Mouse (Mus musculus) liver, embryonic 14.5 days (tissue): Measurements from ENCODE around the gene Flrt1. TPM values are rescaled to one million over a fixed set of nuclear protein-coding genes. Genes with fewer than 3 reads are reported as not detected.

Experiments
- ATAC-seq: fragments of 200-750 bp; cut with Nextera tagmentation; 2 replicates; pipeline ENCODE4 v1.8.0; 2017; ENCODE audit warnings: moderate number of reproducible peaks, mild to moderate bottlenecking, moderate library complexity; ENCODE audit not compliant: insufficient read depth
- DNase-seq, 3 experiments: peaks; one replicate each; pipeline ENCODE4 v3.0.0-alpha.2; 2012 to 2013; ENCODE audit warnings: low read depth in 3 of 3, low spot score in 3 of 3
- H3K27ac ChIP-seq: fragments of 300-500 bp; sonication (generic); 2 replicates; pipeline ENCODE4 v1.5.1; 2014; ENCODE audit warnings: moderate library complexity, mild to moderate bottlenecking, control low read depth, inconsistent platforms
- H3K27me3 ChIP-seq: fragments of 300-500 bp; sonication (generic); 2 replicates; pipeline ENCODE4 v1.6.1; 2014; ENCODE audit warnings: mild to moderate bottlenecking, low read length, moderate library complexity; ENCODE audit not compliant: control insufficient read depth, insufficient read depth
- H3K36me3 ChIP-seq: fragments of 300-500 bp; sonication (generic); replicated peaks from 2 replicates; pipeline ENCODE4 v1.6.1; 2014; ENCODE audit warnings: low read depth; ENCODE audit not compliant: control insufficient read depth, insufficient read depth
- H3K4me1 ChIP-seq, 2 experiments: fragments of 200-500 bp in 1 of 2; fragments of 300-500 bp in 1 of 2; sonication (generic) in 1 of 2; replicated peaks; 2 replicates each; pipeline ENCODE4 v1.6.1; 2012 to 2014; ENCODE audit warnings: antibody characterized with exemption in 1 of 2, inconsistent platforms in 1 of 2, low read length in 1 of 2; ENCODE audit not compliant: control insufficient read depth in 2 of 2, insufficient read depth in 2 of 2
- H3K4me2 ChIP-seq: fragments of 300-500 bp; sonication (generic); 2 replicates; pipeline ENCODE4 v1.6.1; 2014; ENCODE audit warnings: low read depth, mild to moderate bottlenecking, control low read depth, moderate library complexity
- H3K4me3 ChIP-seq, 2 experiments: fragments of 200-500 bp in 1 of 2; fragments of 300-500 bp in 1 of 2; sonication (generic) in 1 of 2; 2 replicates each; pipeline ENCODE4 v1.5.1; 2012 to 2014; ENCODE audit warnings: low read depth in 2 of 2, low read length in 2 of 2, mild to moderate bottlenecking in 2 of 2, control low read depth in 1 of 2, inconsistent platforms in 1 of 2, moderate library complexity in 1 of 2; ENCODE audit not compliant: insufficient read depth in 1 of 2
- H3K9ac ChIP-seq: fragments of 300-500 bp; sonication (generic); replicated peaks from 2 replicates; pipeline ENCODE4 v1.6.1; 2014; ENCODE audit warnings: mild to moderate bottlenecking, control low read depth, moderate library complexity
- H3K9me3 ChIP-seq: fragments of 300-500 bp; sonication (generic); 2 replicates; pipeline ENCODE4 v1.6.1; 2016; ENCODE audit warnings: low read length, mixed read lengths; ENCODE audit not compliant: control insufficient read depth
- CTCF ChIP-seq: IDR thresholded peaks from 2 replicates; pipeline ENCODE4 v1.5.1; 2016; ENCODE audit warnings: antibody characterized with exemption, low read depth, control low read depth
- EP300 ChIP-seq: IDR thresholded peaks from 2 replicates; pipeline ENCODE4 v1.6.1; 2016; ENCODE audit warnings: antibody characterized with exemption, low read depth
- WGBS: fragments of 180-500 bp; shearing (Covaris S2); extraction: QIAGEN DNeasy Blood & Tissue Kit; methylation state at CpG from one replicate; pipeline ENCODE4 v1.1.7; 2014; ENCODE audit not compliant: insufficient replicate concordance; 5-methylcytosine and 5-hydroxymethylcytosine counted together
- polyA plus RNA-seq, 2 experiments: library from polyadenylated mRNA; depleted of rRNA in 1 of 2; stranded (reverse) in 1 of 2; unstranded in 1 of 2; fragments of >200 nt; fragmentation: Nextera tagmentation in 1 of 2; extraction: Ambion mirVana in 1 of 2; gene quantifications; 2 replicates each; pipeline versions ENCODE4 v1.2.1 to v1.2.3; 2012 to 2014

Gene Flrt1
- polyA plus RNA-seq, 2 experiments, result 0.01 to 0.09 TPM

DNA sequence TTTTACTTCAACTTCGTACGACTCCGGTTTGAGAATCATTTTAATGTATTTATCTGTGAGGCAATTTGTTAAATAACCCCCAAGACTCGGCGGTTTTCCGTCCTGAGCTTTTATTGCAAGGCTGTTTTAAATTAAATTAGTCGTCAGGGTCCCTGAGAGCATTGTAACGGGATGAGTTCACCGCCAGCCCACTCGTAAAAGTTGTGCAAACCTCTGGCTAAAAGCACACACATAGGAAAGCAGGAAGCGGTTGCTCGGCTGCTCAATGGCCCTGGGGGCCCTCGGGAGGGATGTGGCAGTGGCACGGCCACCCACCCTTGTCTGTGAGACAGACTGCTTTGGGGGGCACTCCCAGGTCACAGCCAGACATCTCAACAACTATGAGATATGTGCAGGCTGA is 32.8 kb upstream of the Flrt1 start:
- Histone ChIP-seq H3K9ac (no peak overlapping the region), H3K27ac (no peak overlapping the region), H3K9me3 (no peaks in the 10 kb centered on the region), H3K4me1 (peaks cover 0 to 5% of the 10 kb centered on the region in 2 experiments; a peak in 1 of 4 replicates), H3K4me2 (no peak overlapping the region), H3K36me3 (no peaks in the 10 kb centered on the region), H3K4me3 (no peak overlapping the region), H3K27me3 (no peaks in the 10 kb centered on the region; the same call in none of the 2 replicates)
- 49% methylated on average over 14 of the region's 14 CpGs for WGBS
- no peak for ATAC-seq
- TF ChIP-seq EP300, result no peak
- TF ChIP-seq CTCF, result no peak
- DNase-seq, result no peak

- no peaks in the 10 kb centered on the region; the same call in none of the 2 replicates for H3K27me3 ChIP-seq
- DNase-seq, result no peak
- H3K4me1 ChIP-seq, result peaks cover 0 to 5% of the 10 kb centered on the region in 2 experiments; a peak in 1 of 4 replicates
- peak overlapping the region; percentile 12; the same call in 1 of the 2 replicates for H3K4me2 ChIP-seq
- WGBS, result 35% methylated on average over 14 of the region's 14 CpGs
- no peaks in the 10 kb centered on the region for H3K9me3 ChIP-seq
- no peak overlapping the region for H3K27ac ChIP-seq
- TF ChIP-seq EP300, result no peak
- no peak for TF ChIP-seq CTCF
- H3K9ac ChIP-seq, result no peak overlapping the region
- no peaks in the 10 kb centered on the region for H3K36me3 ChIP-seq
- no peak overlapping the region for H3K4me3 ChIP-seq
- peak; percentile 49 for ATAC-seq
These were observed 31.4 kb upstream of the Flrt1 start for GRCm38 (mm10) chr19:7136714-7137498.

DNA sequence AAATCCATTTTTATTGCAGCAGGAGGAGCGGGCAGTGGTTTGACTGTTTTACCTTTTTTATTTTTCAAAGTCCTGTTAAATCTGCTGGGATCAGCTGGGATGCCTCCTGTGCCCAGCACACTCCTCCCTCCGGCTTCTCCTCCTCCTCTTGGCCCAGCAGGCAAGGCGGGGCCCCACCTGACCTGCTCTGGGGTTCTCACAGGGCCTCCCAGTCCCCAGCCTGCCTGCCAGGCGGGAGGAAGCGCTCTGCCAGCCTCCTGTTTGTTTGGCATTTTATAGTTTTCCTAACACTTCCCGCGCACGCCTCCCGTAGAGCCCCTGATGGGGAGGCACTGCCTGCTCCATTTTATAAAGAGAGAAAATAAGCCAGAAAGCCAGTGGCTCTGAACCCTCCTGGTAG is 30.5 kb upstream of the Flrt1 start:
- 21% methylated on average over 9 of the region's 9 CpGs for WGBS

DNA sequence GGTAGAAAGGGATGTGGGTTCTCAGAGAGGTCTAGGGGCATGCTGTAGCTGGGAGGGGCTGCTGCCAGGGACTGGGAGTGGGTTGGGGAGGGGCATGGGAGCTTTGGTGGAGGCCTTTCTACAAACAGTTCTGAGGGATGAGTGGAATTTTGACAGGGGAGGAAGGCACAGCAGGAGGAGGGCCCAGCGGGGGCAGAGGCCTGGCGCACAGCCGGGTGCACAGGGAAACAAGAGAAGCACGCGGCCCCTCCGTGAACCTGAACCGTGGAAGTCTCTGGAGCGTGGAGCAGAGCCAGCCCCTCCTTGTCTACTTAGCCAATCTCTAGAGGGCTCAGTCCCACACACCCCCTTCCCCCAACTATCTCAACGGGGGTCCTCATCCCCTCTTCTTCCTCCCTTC is 30.0 kb upstream of the Flrt1 start:
- H3K27me3 ChIP-seq, result no peaks in the 10 kb centered on the region; the same call in none of the 2 replicates
- no peak overlapping the region for H3K27ac ChIP-seq
- 32% methylated on average over 9 of the region's 9 CpGs for WGBS

More for the DNA sequence above, 30.5 kb upstream of the Flrt1 start:
- TF ChIP-seq EP300 (no peak), CTCF (no peak)
- H3K36me3 ChIP-seq, result no peaks in the 10 kb centered on the region
- H3K4me2 ChIP-seq, result peak overlapping the region; percentile 12; the same call in 1 of the 2 replicates
- H3K9ac ChIP-seq, result no peak overlapping the region
- ATAC-seq (no peak), DNase-seq (no peak)
- H3K9me3 ChIP-seq, result no peaks in the 10 kb centered on the region
- H3K4me1 ChIP-seq, result peaks cover 0 to 5% of the 10 kb centered on the region in 2 experiments; a peak in 1 of 4 replicates
- H3K27ac ChIP-seq, result no peak overlapping the region
- H3K27me3 ChIP-seq, result no peaks in the 10 kb centered on the region; the same call in none of the 2 replicates
- H3K4me3 ChIP-seq, result no peak overlapping the region

DNA sequence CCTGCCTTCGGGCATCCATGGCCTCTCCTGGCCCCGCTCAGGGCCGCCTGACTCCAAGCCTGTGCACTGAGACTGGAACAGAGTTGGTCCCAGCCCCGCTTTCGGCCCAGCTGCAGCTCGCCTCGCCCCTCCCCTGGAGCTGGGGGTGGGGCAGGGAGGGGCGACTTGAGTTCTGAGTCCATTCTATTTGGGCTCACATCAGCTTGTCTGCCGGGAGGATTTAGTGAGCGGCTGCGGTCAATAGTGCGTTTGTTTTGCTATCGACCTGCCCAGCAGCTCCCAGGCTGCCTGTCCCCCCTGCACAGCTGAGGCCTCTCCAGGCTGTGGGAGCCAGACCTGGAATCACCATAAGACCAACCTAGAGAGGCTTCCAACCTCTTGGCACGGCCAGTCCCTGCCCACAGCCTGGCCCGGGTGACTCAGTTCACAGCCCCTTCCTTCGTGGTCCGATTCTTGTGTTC is 29.1 kb upstream of the Flrt1 start:
- WGBS, result 37% methylated on average over 17 of the region's 17 CpGs

More for the DNA sequence above, 30.0 kb upstream of the Flrt1 start:
- Histone ChIP-seq H3K4me1 (peaks cover 0 to 5% of the 10 kb centered on the region in 2 experiments; a peak in 1 of 4 replicates), H3K36me3 (no peaks in the 10 kb centered on the region), H3K4me2 (no peak overlapping the region), H3K9me3 (no peaks in the 10 kb centered on the region), H3K4me3 (no peak overlapping the region), H3K9ac (no peak overlapping the region)
- DNase-seq (no peak), ATAC-seq (no peak)
- TF ChIP-seq EP300, result no peak
- no peak for TF ChIP-seq CTCF

More for the DNA sequence above, 29.1 kb upstream of the Flrt1 start:
- ATAC-seq (peak; percentile 11; the same call in 1 of the 2 replicates), DNase-seq (no peak)
- Histone ChIP-seq H3K4me3 (no peak overlapping the region), H3K9ac (no peak overlapping the region), H3K4me1 (peaks cover 0 to 5% of the 10 kb centered on the region in 2 experiments; a peak in 1 of 4 replicates), H3K27ac (no peak overlapping the region), H3K27me3 (no peaks in the 10 kb centered on the region; the same call in none of the 2 replicates), H3K4me2 (no peak overlapping the region), H3K9me3 (no peaks in the 10 kb centered on the region), H3K36me3 (no peaks in the 10 kb centered on the region)
- no peak for TF ChIP-seq EP300
- no peak for TF ChIP-seq CTCF
